Mouse (Mus musculus) thymus, postnatal 0 days (tissue): ENCODE measurements around the gene Tmem236. TPM values are rescaled to one million over a fixed set of nuclear protein-coding genes. Genes with fewer than 3 reads are reported as not detected.
A peak's percentile ranks its signal among the peaks of the same experiment; 100 is the strongest.

Experiments
- DNase-seq: peaks from one replicate; pipeline ENCODE4 v3.0.0-alpha.2; 2015; ENCODE audit warnings: low spot score
- microRNA counts: library from miRNA; unstranded; fragments of <30 nt; microRNA quantifications from one replicate; lab custom pipeline; 2015
- microRNA-seq: library from miRNA; unstranded; fragments of <30 nt; microRNA quantifications from one replicate; pipeline ENCODE4, GENCODE M21; 2016; ENCODE audit warnings: borderline number of aligned reads
- polyA plus RNA-seq: library from polyadenylated mRNA; unstranded; fragments of >200 nt; fragmentation: Nextera tagmentation; extraction: Ambion mirVana; gene quantifications from 2 replicates; pipeline ENCODE4 v1.2.1, GENCODE M21; 2015

Tmem236 gene
- polyA plus RNA-seq, 1 experiment from 2014 or later = 0.12 TPM

- no peak for DNase-seq
Measured at GRCm38 (mm10) chr2:14244668-14245067, 70.3 kb downstream of the Tmem236 start.

GRCm38 (mm10) chr2:14249839-14250564 is 75.7 kb downstream of the Tmem236 start:
- peak; percentile 32 for DNase-seq

GRCm38 (mm10) chr2:14251938-14252337 is 77.6 kb downstream of the Tmem236 start:
- DNase-seq = no peak

- no peak for DNase-seq
Measured at GRCm38 (mm10) chr2:14258345-14258850, 84.1 kb downstream of the Tmem236 start.

- DNase-seq = no peak
Measured at GRCm38 (mm10) chr2:14262090-14262489, 87.8 kb downstream of the Tmem236 start.

GRCm38 (mm10) chr2:14269160-14269559 is 94.8 kb downstream of the Tmem236 start:
- no peak for DNase-seq

MicroRNAs encoded within 50 kb of the gene (microRNA counts, 519-probe panel; counts per million panel counts)
- 473 counts per million, percentile 71 among the panel's probes with 10 or more counts for microRNA mmu-miR-511 (lab: Ali Mortazavi, UCI)

Small RNA genes lying within 50 kb of the gene (microRNA-seq; reads per million reads assigned to microRNA genes)
- 24.1 reads per million, percentile 29 among the genes with 10 or more reads in this experiment for gene Mir511

Other genes starting within 250 kb of the Tmem236 start
- gene Hacd1, start 118.4 kb upstream of the Tmem236 start, polyA plus RNA-seq = 45.0 and 49.2 TPM in 2 replicates
- 39.2 and 41.4 TPM in 2 replicates for gene Stam, start 100.4 kb upstream of the Tmem236 start, polyA plus RNA-seq
- gene Mrc1, start 54.9 kb downstream of the Tmem236 start, polyA plus RNA-seq = 5.1 and 5.7 TPM in 2 replicates
- not detected in 2 replicates for gene Slc39a12, start 213.8 kb downstream of the Tmem236 start, polyA plus RNA-seq